Mouse (Mus musculus): ENCODE data around the gene Serpinb9d. TPM values are rescaled to one million over a fixed set of nuclear protein-coding genes. Genes with fewer than 3 reads are reported as not detected.
"Not testable (repeated sequence)": the region's sequence is repeated elsewhere in the genome, so short reads cannot be mapped to it uniquely, and the experiment has no call there.

Gene Serpinb9d
- not detected in 2 replicates for polyA plus RNA-seq (2014; fragmentation: Nextera tagmentation; extraction: Ambion mirVana)

GRCm38 (mm10) chr13:33192659-33193058 is at the start of gene Serpinb9d:
Gene Serpinb9d, plus strand, starts transcription at chr13:33192959.
- H3K9ac ChIP-seq (ENCODE audit: low read length), result no peak within 1 kb of the TSS
- H3K36me3 ChIP-seq (ENCODE audit: control insufficient read depth, insufficient read depth, low read length), result no peaks in the 10 kb centered on the region
- WGBS, result 82% methylated on average over 5 of the region's 5 CpGs
- peaks cover 5% of the 10 kb centered on the region; the same call in 1 of the 2 replicates for H3K9me3 ChIP-seq (replicated peaks; ENCODE audit: control insufficient read depth, low read length)
- no peak within 1 kb of the TSS for H3K4me2 ChIP-seq (ENCODE audit: low read length)
- no peak for ATAC-seq
- H3K27ac ChIP-seq (ENCODE audit: low read depth, low read length), result no peak within 1 kb of the TSS
- no peak for DNase-seq (ENCODE audit: low spot score)
- no peaks in the 10 kb centered on the region for H3K27me3 ChIP-seq (replicated peaks; ENCODE audit: control insufficient read depth, insufficient read depth, low read length)
- no peaks in the 10 kb centered on the region for H3K4me1 ChIP-seq (ENCODE audit: control insufficient read depth, insufficient read depth, low read length)
- no peak within 1 kb of the TSS for H3K4me3 ChIP-seq (ENCODE audit: low read depth, low read length)

GRCm38 (mm10) chr13:33159642-33160041 is 33.1 kb upstream of the Serpinb9d start, which contains the start of gene Serpinb9c:
Gene Serpinb9c, minus strand, starts transcription at chr13:33159742.
- no peak within 1 kb of the TSS for H3K27ac ChIP-seq (ENCODE audit: low read depth, low read length)
- DNase-seq (ENCODE audit: low spot score) (no peak), ATAC-seq (no peak)
- no peak within 1 kb of the TSS for H3K4me2 ChIP-seq (ENCODE audit: low read length)
- no peaks in the 10 kb centered on the region for H3K36me3 ChIP-seq (ENCODE audit: control insufficient read depth, insufficient read depth, low read length)
- no peaks in the 10 kb centered on the region for H3K9me3 ChIP-seq (replicated peaks; ENCODE audit: control insufficient read depth, low read length)
- no peak within 1 kb of the TSS for H3K4me3 ChIP-seq (ENCODE audit: low read depth, low read length)
- 82% methylated on average over 4 of the region's 4 CpGs for WGBS
- no peaks in the 10 kb centered on the region for H3K27me3 ChIP-seq (replicated peaks; ENCODE audit: control insufficient read depth, insufficient read depth, low read length)
- H3K9ac ChIP-seq (ENCODE audit: low read length), result no peak within 1 kb of the TSS
- H3K4me1 ChIP-seq (ENCODE audit: control insufficient read depth, insufficient read depth, low read length), result no peaks in the 10 kb centered on the region

GRCm38 (mm10) chr13:33190486-33190885 is 2.3 kb upstream of the Serpinb9d start:
- H3K9me3 ChIP-seq (replicated peaks; ENCODE audit: control insufficient read depth, low read length); H3K9ac ChIP-seq (ENCODE audit: low read length); DNase-seq (ENCODE audit: low spot score); H3K4me2 ChIP-seq (ENCODE audit: low read length); ATAC-seq; H3K27me3 ChIP-seq (replicated peaks; ENCODE audit: control insufficient read depth, insufficient read depth, low read length); H3K36me3 ChIP-seq (ENCODE audit: control insufficient read depth, insufficient read depth, low read length); H3K27ac ChIP-seq (ENCODE audit: low read depth, low read length); H3K4me1 ChIP-seq (ENCODE audit: control insufficient read depth, insufficient read depth, low read length); H3K4me3 ChIP-seq (ENCODE audit: low read depth, low read length): not testable (repeated sequence)
- 83% methylated on average over 1 of the region's 1 CpGs for WGBS

GRCm38 (mm10) chr13:33199740-33200139 is 7.0 kb downstream of the Serpinb9d start:
- H3K36me3 ChIP-seq (ENCODE audit: control insufficient read depth, insufficient read depth, low read length), result no peaks in the 10 kb centered on the region
- ATAC-seq (no peak), DNase-seq (ENCODE audit: low spot score) (no peak)
- no peaks in the 10 kb centered on the region for H3K27me3 ChIP-seq (replicated peaks; ENCODE audit: control insufficient read depth, insufficient read depth, low read length)
- no peak overlapping the region for H3K27ac ChIP-seq (ENCODE audit: low read depth, low read length)
- WGBS, result 69% methylated on average over 2 of the region's 2 CpGs
- no peak overlapping the region for H3K9ac ChIP-seq (ENCODE audit: low read length)
- H3K9me3 ChIP-seq (replicated peaks; ENCODE audit: control insufficient read depth, low read length), result no peaks in the 10 kb centered on the region
- H3K4me1 ChIP-seq (ENCODE audit: control insufficient read depth, insufficient read depth, low read length), result no peaks in the 10 kb centered on the region
- no peak overlapping the region for H3K4me2 ChIP-seq (ENCODE audit: low read length)
- H3K4me3 ChIP-seq (ENCODE audit: low read depth, low read length), result no peak overlapping the region

- WGBS, result 77% methylated on average over 2 of the region's 2 CpGs
- not testable (repeated sequence) for ATAC-seq
These were observed 56.6 kb downstream of the Serpinb9d start, which contains the start of gene Serpinb9e for GRCm38 (mm10) chr13:33249312-33249711. Gene Serpinb9e, plus strand, starts transcription at chr13:33249612.

More at GRCm38 (mm10) chr13:33249312-33249711, 56.6 kb downstream of the Serpinb9d start, which contains the start of gene Serpinb9e:
- H3K4me2 ChIP-seq (ENCODE audit: low read length); H3K9me3 ChIP-seq (replicated peaks; ENCODE audit: control insufficient read depth, low read length); H3K4me3 ChIP-seq (ENCODE audit: low read depth, low read length); H3K4me1 ChIP-seq (ENCODE audit: control insufficient read depth, insufficient read depth, low read length); DNase-seq (ENCODE audit: low spot score); H3K27me3 ChIP-seq (replicated peaks; ENCODE audit: control insufficient read depth, insufficient read depth, low read length); H3K27ac ChIP-seq (ENCODE audit: low read depth, low read length); H3K9ac ChIP-seq (ENCODE audit: low read length); H3K36me3 ChIP-seq (ENCODE audit: control insufficient read depth, insufficient read depth, low read length): not testable (repeated sequence)

Other genes starting within 250 kb of the Serpinb9d start
- 1.3 and 1.8 TPM in 2 replicates for gene Serpinb6b, start 227.8 kb upstream of the Serpinb9d start, polyA plus RNA-seq (2014; fragmentation: Nextera tagmentation; extraction: Ambion mirVana)
- 1.2 and 1.3 TPM in 2 replicates for gene Serpinb9, start 189.7 kb upstream of the Serpinb9d start, polyA plus RNA-seq (2014; fragmentation: Nextera tagmentation; extraction: Ambion mirVana)
- gene Serpinb9b, start 165.5 kb upstream of the Serpinb9d start, polyA plus RNA-seq (2014; fragmentation: Nextera tagmentation; extraction: Ambion mirVana), result 0.25 and 0.61 TPM in 2 replicates
- 7.1 and 7.5 TPM in 2 replicates for gene Serpinb1b, start 114.4 kb upstream of the Serpinb9d start, polyA plus RNA-seq (2014; fragmentation: Nextera tagmentation; extraction: Ambion mirVana)
- not detected in 2 replicates for gene Serpinb9c, start 33.2 kb upstream of the Serpinb9d start, polyA plus RNA-seq (2014; fragmentation: Nextera tagmentation; extraction: Ambion mirVana)
- not detected in 2 replicates for gene Serpinb9e, start 56.7 kb downstream of the Serpinb9d start, polyA plus RNA-seq (2014; fragmentation: Nextera tagmentation; extraction: Ambion mirVana)
- gene Serpinb9f, start 131.1 kb downstream of the Serpinb9d start, polyA plus RNA-seq (2014; fragmentation: Nextera tagmentation; extraction: Ambion mirVana), result not detected in 2 replicates
- gene Gm11397, start 202.8 kb downstream of the Serpinb9d start, polyA plus RNA-seq (2014; fragmentation: Nextera tagmentation; extraction: Ambion mirVana), result not detected in 2 replicates

Measured in forebrain, embryonic 14.5 days (tissue).